Mouse (Mus musculus): ENCODE data around the gene Rbpj.

DNA sequence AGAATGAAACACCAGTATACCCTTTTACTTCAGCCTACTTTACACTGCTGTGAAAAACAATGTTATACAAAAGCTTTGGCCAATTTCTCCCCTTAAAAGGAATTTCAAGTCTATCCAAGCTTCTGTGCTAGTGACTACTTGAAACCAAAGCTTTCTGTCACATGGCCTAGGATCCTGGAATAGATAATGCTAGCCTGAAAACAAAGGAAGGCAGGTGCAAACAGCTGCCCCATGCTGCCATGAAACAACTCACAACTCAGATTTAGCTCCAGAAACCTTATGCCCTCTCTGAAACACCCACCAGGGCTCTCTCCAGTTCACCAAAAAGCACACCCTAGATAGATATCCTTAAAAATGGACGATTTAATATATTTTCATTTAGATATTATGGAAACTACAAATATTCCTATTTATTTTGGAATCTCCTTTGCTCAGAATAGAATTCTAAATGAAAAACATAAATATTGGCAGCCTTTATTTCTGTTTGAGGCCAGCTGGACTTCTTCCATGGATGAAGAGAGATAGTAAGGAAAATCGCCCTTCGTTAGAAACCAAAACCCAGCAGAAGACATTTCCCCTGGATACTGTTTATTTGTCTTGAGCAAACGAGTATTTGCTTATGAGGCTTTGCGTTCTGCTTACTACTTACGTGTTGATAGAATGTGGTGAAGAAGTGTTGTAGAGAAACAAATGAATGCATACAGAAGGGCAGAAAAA is 91.8 kb downstream of the Rbpj start:
- no peak for TF ChIP-seq CTCF (conservative IDR thresholded peaks at IDR 0.05; ENCODE audit: insufficient read depth, insufficient read length, low read depth, low read length)
- no peak for TF ChIP-seq POLR2A (IDR thresholded peaks at IDR 0.05; ENCODE audit: low read depth, low read length)

All from kidney, adult 2 months (tissue).